Mouse (Mus musculus) heart, adult 11 months (tissue): ENCODE data around the gene Ccdc107.
A peak's percentile ranks its signal among the peaks of the same experiment; 100 is the strongest.

ENCODE experiments used
- DNase-seq: peaks from one replicate; pipeline ENCODE4 v3.0.0; 2022

Ccdc107 gene

DNA sequence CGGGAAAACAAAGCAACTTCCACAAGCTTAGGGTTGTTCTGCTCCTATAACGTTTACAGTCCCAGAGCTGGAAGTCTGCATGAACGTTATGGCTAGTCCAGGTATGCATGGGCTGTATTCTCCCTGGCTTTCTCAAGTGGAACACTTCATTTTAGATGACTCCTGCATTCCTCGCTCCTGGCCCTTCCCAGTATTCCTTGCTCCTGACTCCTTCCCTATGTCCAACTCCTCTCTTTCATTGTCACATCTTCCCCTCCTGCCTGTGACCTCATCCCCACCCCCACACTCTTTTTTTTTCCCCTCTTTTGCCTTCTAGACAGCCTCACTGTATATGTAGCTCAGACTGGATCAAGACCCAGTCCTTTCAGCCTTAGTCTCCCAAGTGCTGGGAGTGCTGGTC, 21.1 kb downstream of the Ccdc107 start:
- DNase-seq, result no peak

DNA sequence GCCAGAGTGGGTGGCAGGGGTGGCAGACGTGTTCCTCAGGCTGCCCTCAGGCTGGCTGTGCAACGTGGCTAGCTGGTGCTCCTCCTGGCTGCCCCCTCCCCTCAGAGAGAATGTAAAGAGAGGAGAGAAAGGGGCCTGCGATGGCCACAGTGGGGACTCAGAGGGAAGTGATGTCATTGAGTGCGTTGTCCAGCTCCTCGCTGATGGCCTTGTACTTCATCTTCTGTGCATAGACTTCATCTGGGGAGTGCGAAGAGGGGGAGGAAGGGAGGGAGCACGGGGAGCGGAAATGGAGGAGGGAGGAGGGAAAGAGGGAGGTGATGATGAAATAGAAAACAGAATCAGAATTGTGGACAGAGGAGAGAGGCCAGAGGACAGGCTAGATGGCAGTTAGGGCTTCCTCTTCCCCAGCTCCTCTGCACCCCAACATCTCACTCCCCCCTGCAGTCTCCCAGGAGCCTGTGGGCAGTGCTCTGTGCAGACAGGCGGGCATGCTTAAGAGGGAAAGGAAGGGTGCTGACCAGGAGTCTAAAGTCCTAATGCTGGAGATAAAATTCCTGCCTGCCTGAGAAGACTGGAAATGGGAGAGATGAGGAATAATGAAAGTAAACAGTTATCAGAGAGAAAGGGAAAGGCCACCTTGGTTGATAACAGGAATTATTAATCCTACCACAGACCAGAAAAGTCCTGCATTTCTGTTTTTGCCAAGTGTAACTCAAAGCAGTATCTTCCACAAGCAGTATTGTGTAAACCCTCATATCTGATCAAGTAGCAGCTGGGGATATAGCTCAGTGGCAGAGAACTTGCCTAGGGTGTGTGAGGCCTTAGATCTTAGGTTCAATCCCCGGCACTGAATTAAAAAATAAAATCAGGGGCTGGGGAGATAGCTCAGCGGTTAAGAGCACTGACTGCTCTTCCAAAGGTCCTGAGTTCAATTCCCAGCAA, 23.3 kb downstream of the Ccdc107 start:
- DNase-seq, result no peak

DNA sequence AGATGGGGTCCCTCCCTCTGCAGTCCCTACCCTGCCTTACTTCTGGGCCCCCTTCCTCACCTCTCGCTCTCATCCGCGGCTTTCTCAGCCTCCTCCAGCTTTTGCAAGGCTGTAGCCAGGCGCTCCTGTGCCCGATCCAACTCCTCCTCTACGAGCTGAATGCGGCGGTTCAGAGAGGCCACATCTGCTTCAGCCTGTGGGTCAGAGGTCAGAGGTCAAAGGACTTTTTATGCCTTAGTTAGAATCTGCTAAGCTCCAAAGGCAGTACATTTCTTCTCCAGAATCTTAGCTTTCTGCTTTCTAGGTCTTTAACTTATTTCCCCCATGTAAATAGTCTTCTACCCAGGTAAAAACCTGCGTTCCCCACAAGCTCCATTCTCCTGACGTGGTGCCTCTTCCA, 26.9 kb downstream of the Ccdc107 start:
- no peak for DNase-seq

DNA sequence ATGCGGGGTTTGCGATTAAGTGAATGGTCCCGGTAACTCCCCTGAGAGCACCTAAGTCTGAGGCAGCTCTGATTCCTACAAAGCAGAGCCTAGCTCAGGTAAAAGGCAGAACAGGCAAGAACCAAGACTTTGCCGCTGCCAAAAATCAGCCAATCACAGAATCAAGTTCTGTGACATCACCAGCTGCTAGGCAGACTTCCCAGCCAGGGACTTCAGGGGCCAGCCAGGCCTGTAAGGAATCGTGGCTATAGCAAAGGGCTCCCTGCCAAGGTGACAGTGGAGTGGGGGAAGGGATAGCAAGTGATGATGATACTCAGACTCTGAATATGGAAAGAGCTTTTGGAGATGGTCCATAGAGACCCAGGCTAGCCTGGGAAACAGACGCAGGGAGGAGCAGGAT, 27.3 kb downstream of the Ccdc107 start:
- DNase-seq, result peak; percentile 98

DNA sequence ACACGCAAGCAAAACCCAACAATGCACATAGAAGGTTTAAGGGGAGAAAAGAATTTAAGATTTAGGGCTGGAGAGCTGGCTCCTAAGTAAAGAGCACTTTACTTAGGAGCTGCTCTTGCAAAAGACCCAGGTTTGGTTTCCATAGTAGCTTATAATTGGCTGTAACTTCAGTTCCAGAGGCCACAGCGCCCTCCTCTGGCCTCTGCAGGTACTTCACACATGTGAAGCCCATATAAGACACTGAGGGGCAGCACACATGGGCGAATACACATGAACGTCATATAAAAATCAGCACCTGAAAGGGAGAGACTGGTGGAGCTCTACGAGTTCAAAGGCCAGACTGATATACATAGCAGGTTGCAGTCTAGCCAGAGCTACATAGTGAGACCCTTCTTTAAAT, 35.2 kb downstream of the Ccdc107 start:
- DNase-seq, result no peak

DNA sequence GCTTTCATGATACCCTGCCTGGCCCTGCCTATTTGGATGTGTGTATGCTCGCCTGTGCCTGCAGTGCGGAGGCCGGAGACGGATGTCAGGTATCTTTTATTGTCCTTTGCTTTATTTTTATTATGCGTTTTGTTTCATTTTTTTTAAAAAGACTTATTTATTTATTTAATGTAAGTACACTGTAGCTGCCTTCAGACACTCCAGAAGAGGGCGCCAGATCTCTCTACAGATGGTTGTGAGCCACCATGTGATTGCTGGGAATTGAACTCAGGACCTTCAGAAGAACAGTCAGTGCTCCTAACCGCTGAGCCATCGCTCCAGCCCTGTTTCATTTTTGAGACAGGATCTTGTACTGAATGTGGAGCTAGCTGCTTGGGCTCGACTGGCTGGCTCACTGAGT, 35.8 kb downstream of the Ccdc107 start:
- DNase-seq, result no peak

DNA sequence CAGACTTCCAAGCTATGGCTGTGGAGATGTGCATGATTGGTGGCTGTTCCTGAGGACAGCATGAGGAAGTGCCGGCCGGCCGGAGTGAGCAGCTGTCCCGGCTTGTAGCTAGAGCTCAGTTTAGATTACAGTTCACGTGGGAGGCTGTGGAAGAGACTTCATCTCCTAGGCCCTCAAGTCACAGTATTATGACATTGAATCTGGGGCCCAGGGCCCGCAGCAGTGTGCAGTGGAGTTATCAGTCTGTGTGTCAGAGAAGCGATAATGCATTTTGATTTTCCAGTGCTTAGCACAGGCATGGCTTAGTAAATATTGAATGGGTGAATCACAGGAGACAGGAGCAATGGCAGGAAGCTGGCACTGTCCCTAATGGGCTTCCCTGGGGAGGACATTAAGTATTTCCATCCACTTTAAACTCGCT, 37.4 kb downstream of the Ccdc107 start:
- DNase-seq, result no peak

DNA sequence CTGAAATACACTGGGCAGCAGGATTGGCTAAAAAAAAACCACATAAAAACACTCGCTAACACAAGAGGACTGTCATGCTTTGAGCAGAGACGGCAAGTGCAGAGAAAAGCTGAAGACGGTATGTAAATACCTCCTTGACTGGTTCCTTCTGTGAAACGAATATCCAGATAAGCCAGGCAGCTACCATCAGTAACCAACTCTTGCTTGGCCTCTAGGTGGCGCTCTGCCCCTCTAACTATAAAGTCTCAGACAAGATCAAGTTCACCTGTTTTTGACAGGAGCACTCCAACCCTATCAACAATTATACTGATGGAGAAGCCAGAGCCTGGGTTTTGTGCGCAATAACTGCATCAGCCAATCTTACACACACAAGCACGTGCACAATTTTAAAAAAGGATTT, 37.9 kb downstream of the Ccdc107 start:
- DNase-seq, result no peak

DNA sequence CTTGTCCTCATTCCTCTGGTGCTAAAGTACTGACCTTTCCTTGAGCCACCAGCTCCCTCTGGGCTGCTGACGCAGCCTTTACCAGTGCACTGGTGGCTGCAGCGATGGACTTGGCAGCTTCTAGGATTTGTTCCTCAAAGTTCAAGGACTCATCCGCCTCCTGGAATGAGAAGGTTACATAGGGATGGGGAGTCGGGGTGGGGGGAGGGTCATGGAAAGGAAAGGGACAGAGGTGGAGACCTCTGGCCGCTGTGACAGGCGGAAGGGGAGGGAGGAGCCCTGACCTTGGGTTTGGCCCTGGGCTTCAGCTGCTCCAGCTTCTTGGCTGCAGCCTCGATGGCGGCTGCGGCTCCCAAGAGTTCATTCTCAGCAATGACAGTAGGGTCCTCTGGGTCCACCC, 40.6 kb downstream of the Ccdc107 start:
- DNase-seq, result no peak

DNA sequence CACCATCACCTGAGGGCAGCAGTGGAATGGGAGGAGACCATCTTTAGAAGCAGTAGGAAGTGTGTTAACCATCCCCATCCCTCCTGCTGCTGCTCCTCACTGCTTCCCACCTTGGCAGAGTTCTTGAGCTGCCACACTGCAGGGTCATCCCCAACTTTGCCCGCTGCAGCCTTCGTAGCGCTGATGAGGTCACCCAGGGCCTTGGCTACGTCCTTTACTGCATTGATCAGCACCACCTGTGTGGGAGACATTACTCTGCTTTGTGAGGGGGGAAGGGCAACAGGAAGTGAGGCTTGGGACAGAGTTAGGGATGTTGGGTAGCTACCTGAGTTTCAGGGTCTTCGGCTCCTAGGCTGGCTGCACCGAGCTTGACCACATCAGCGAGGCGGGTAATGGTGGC, 42.9 kb downstream of the Ccdc107 start:
- DNase-seq, result no peak

DNA sequence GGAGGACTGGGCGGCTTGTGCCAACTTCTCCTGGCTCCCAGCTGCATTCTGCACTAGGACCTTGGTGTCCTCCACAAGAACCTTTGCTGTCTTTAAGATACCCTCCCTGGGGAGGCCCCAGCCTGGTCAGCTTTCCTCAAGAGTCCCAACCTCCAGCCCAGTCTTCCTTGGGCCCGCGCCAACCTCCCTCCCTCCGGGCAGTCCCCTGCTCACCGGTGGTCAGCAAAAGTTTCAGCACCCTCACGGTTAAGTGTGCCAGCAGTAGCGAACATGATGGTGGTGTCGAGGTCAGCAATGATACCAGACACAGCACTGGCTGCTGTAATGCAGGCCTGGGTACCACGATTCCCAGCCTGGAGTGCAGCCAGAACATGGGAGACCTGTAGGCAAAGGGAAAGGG, 43.3 kb downstream of the Ccdc107 start:
- no peak for DNase-seq

DNA sequence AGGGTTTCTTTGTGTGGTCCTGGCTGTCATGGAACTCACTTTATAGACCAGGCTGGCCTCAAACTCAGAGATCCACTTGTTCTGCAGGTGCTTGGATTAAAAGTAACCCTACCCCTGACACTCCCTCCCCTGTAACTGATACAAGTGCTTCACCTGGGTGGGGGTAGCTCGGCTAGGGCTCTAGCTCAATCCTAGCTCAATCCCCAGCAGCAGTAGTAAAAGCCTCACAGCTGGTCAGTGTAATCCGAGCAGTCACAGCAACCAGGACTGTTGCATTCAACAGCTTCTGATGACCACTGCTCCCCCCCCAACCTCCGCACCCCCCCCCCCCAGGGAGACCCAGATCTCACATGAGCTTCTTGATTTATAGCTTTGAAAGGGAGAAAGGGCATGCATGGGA, 49.3 kb downstream of the Ccdc107 start:
- no peak for DNase-seq
